Mouse (Mus musculus): ENCODE data around the gene Cpne5. TPM values are rescaled to one million over a fixed set of nuclear protein-coding genes. Genes with fewer than 3 reads are reported as not detected.
A peak's percentile ranks its signal among the peaks of the same experiment; 100 is the strongest.

Gene Cpne5
- polyA plus RNA-seq, 1 experiment from 2014 or later = 9.9 TPM

GRCm38 (mm10) chr17:29176391-29177267 is 61.3 kb downstream of the Cpne5 start:
- H3K4me1 ChIP-seq = peaks cover 12% of the 10 kb centered on the region
- 13% methylated on average over 9 of the region's 9 CpGs for WGBS
- no peaks in the 10 kb centered on the region for H3K9me3 ChIP-seq
- H3K27me3 ChIP-seq = no peaks in the 10 kb centered on the region; the same call in 1 of the 2 replicates
- peak overlapping the region; percentile 42; the same call in 1 of the 2 replicates for H3K27ac ChIP-seq
- H3K4me3 ChIP-seq (replicated peaks) = no peak overlapping the region
- peak overlapping the region; percentile 27 for H3K4me2 ChIP-seq
- peak; percentile 83 for ATAC-seq (ENCODE audit: low FRiP score)
- H3K36me3 ChIP-seq (replicated peaks) = no peaks in the 10 kb centered on the region
- H3K9ac ChIP-seq = no peak overlapping the region

GRCm38 (mm10) chr17:29175693-29176092 is 62.3 kb downstream of the Cpne5 start:
- no peaks in the 10 kb centered on the region for H3K9me3 ChIP-seq
- no peak for ATAC-seq (ENCODE audit: low FRiP score)
- no peak overlapping the region for H3K4me3 ChIP-seq (replicated peaks)
- no peak overlapping the region for H3K4me2 ChIP-seq
- H3K27me3 ChIP-seq = peaks cover 3% of the 10 kb centered on the region; the same call in 1 of the 2 replicates
- peaks cover 16% of the 10 kb centered on the region for H3K4me1 ChIP-seq
- 67% methylated on average over 3 of the region's 3 CpGs for WGBS
- 0 out of 2 replicates have a peak overlapping the region, but pooled peaks have one; percentile 19 for H3K27ac ChIP-seq
- no peaks in the 10 kb centered on the region for H3K36me3 ChIP-seq (replicated peaks)
- H3K9ac ChIP-seq = no peak overlapping the region

GRCm38 (mm10) chr17:29173165-29173564 is 64.8 kb downstream of the Cpne5 start:
- Histone ChIP-seq H3K9me3 (no peaks in the 10 kb centered on the region), H3K4me2 (no peak overlapping the region), H3K27ac (no peak overlapping the region), H3K4me3 (replicated peaks) (no peak overlapping the region), H3K27me3 (peaks cover 3% of the 10 kb centered on the region; the same call in 1 of the 2 replicates), H3K4me1 (peaks cover 16% of the 10 kb centered on the region), H3K36me3 (replicated peaks) (no peaks in the 10 kb centered on the region), H3K9ac (no peak overlapping the region)
- WGBS = 77% methylated on average over 8 of the region's 8 CpGs
- no peak for ATAC-seq (ENCODE audit: low FRiP score)

- WGBS = 67% methylated on average over 10 of the region's 10 CpGs
- Histone ChIP-seq H3K27ac (no peak overlapping the region), H3K9me3 (no peaks in the 10 kb centered on the region), H3K4me2 (no peak overlapping the region), H3K36me3 (replicated peaks) (no peaks in the 10 kb centered on the region), H3K4me3 (replicated peaks) (no peak overlapping the region), H3K9ac (no peak overlapping the region), H3K4me1 (peaks cover 15% of the 10 kb centered on the region), H3K27me3 (peaks cover 3% of the 10 kb centered on the region; the same call in 1 of the 2 replicates)
- ATAC-seq (ENCODE audit: low FRiP score) = no peak
Observed at GRCm38 (mm10) chr17:29172062-29172461, 65.9 kb downstream of the Cpne5 start.

GRCm38 (mm10) chr17:29171001-29171772 is 66.8 kb downstream of the Cpne5 start:
- Histone ChIP-seq H3K9ac (no peak overlapping the region), H3K4me2 (no peak overlapping the region), H3K4me3 (replicated peaks) (no peak overlapping the region), H3K27me3 (peaks cover 3% of the 10 kb centered on the region; the same call in 1 of the 2 replicates), H3K27ac (no peak overlapping the region), H3K36me3 (replicated peaks) (no peaks in the 10 kb centered on the region), H3K9me3 (no peaks in the 10 kb centered on the region), H3K4me1 (peaks cover 6% of the 10 kb centered on the region)
- ATAC-seq (ENCODE audit: low FRiP score) = peak; percentile 55; the same call in 1 of the 2 replicates
- 30% methylated on average over 14 of the region's 14 CpGs for WGBS

GRCm38 (mm10) chr17:29170431-29171000 is 67.5 kb downstream of the Cpne5 start:
- ATAC-seq (ENCODE audit: low FRiP score) = no peak
- no peaks in the 10 kb centered on the region for H3K36me3 ChIP-seq (replicated peaks)
- H3K4me3 ChIP-seq (replicated peaks) = no peak overlapping the region
- peaks cover 3% of the 10 kb centered on the region; the same call in 1 of the 2 replicates for H3K27me3 ChIP-seq
- no peak overlapping the region for H3K27ac ChIP-seq
- no peak overlapping the region for H3K4me2 ChIP-seq
- peaks cover 9% of the 10 kb centered on the region for H3K4me1 ChIP-seq
- 81% methylated on average over 14 of the region's 14 CpGs for WGBS
- H3K9ac ChIP-seq = no peak overlapping the region
- no peaks in the 10 kb centered on the region for H3K9me3 ChIP-seq

- no peak overlapping the region for H3K4me3 ChIP-seq (replicated peaks)
- H3K4me2 ChIP-seq = no peak overlapping the region
- H3K9ac ChIP-seq = no peak overlapping the region
- H3K9me3 ChIP-seq = no peaks in the 10 kb centered on the region
- peaks cover 24% of the 10 kb centered on the region for H3K4me1 ChIP-seq
- H3K36me3 ChIP-seq (replicated peaks) = no peaks in the 10 kb centered on the region
- 80% methylated on average over 12 of the region's 12 CpGs for WGBS
- peaks cover 3% of the 10 kb centered on the region; the same call in 1 of the 2 replicates for H3K27me3 ChIP-seq
- no peak for ATAC-seq (ENCODE audit: low FRiP score)
- H3K27ac ChIP-seq = no peak overlapping the region
Observed at GRCm38 (mm10) chr17:29168996-29169601, 68.9 kb downstream of the Cpne5 start.

GRCm38 (mm10) chr17:29168438-29168837 is 69.5 kb downstream of the Cpne5 start:
- Histone ChIP-seq H3K27ac (no peak overlapping the region), H3K4me3 (replicated peaks) (no peak overlapping the region), H3K36me3 (replicated peaks) (no peaks in the 10 kb centered on the region), H3K4me1 (peaks cover 24% of the 10 kb centered on the region), H3K4me2 (no peak overlapping the region), H3K9ac (no peak overlapping the region), H3K27me3 (peaks cover 3% of the 10 kb centered on the region; the same call in 1 of the 2 replicates), H3K9me3 (no peaks in the 10 kb centered on the region)
- WGBS = 89% methylated on average over 4 of the region's 4 CpGs
- ATAC-seq (ENCODE audit: low FRiP score) = no peak

GRCm38 (mm10) chr17:29167371-29167770 is 70.6 kb downstream of the Cpne5 start:
- WGBS = 76% methylated on average over 6 of the region's 6 CpGs
- H3K27ac ChIP-seq = no peak overlapping the region
- H3K4me1 ChIP-seq = peaks cover 24% of the 10 kb centered on the region
- no peak overlapping the region for H3K4me3 ChIP-seq (replicated peaks)
- no peaks in the 10 kb centered on the region for H3K36me3 ChIP-seq (replicated peaks)
- no peaks in the 10 kb centered on the region for H3K9me3 ChIP-seq
- no peak for ATAC-seq (ENCODE audit: low FRiP score)
- H3K9ac ChIP-seq = no peak overlapping the region
- H3K4me2 ChIP-seq = no peak overlapping the region
- H3K27me3 ChIP-seq = peaks cover 3% of the 10 kb centered on the region; the same call in 1 of the 2 replicates

GRCm38 (mm10) chr17:29165967-29166578 is 71.9 kb downstream of the Cpne5 start:
- Histone ChIP-seq H3K4me1 (peaks cover 21% of the 10 kb centered on the region), H3K4me3 (replicated peaks) (no peak overlapping the region), H3K9ac (no peak overlapping the region), H3K36me3 (replicated peaks) (no peaks in the 10 kb centered on the region), H3K27me3 (no peaks in the 10 kb centered on the region; the same call in 1 of the 2 replicates), H3K9me3 (no peaks in the 10 kb centered on the region), H3K27ac (peak overlapping the region; percentile 67), H3K4me2 (no peak overlapping the region)
- WGBS = 40% methylated on average over 8 of the region's 8 CpGs
- ATAC-seq (ENCODE audit: low FRiP score) = no peak

- WGBS = 9% methylated on average over 6 of the region's 6 CpGs
- peak overlapping the region; percentile 67 for H3K27ac ChIP-seq
- no peak overlapping the region for H3K4me2 ChIP-seq
- no peaks in the 10 kb centered on the region for H3K9me3 ChIP-seq
- H3K4me1 ChIP-seq = peaks cover 21% of the 10 kb centered on the region
- no peaks in the 10 kb centered on the region for H3K36me3 ChIP-seq (replicated peaks)
- no peak overlapping the region for H3K9ac ChIP-seq
- H3K4me3 ChIP-seq (replicated peaks) = no peak overlapping the region
- H3K27me3 ChIP-seq = no peaks in the 10 kb centered on the region; the same call in 1 of the 2 replicates
- ATAC-seq (ENCODE audit: low FRiP score) = 0 out of 2 replicates have a peak, but pooled peaks have one; percentile 27
Observed at GRCm38 (mm10) chr17:29165452-29165851, 72.5 kb downstream of the Cpne5 start.
